Mouse (Mus musculus): Measurements from ENCODE around the gene Itih3. TPM values are rescaled to one million over a fixed set of nuclear protein-coding genes. Genes with fewer than 3 reads are reported as not detected.

Itih3 gene
- polyA plus RNA-seq, 1 experiment from 2014 or later, result 2.5 TPM

- ATAC-seq (ENCODE audit: low FRiP score) (no peak), DNase-seq (ENCODE audit: low spot score) (no peak)
- 94% methylated on average over 4 of the region's 4 CpGs for WGBS
- no peak overlapping the region for H3K9ac ChIP-seq
- H3K4me3 ChIP-seq (replicated peaks; ENCODE audit: low read length), result no peak overlapping the region
- no peak overlapping the region for H3K4me2 ChIP-seq (replicated peaks)
- H3K27ac ChIP-seq, result no peak overlapping the region
- H3K27me3 ChIP-seq (ENCODE audit: control insufficient read depth, insufficient read depth, low read length), result no peaks in the 10 kb centered on the region
- H3K9me3 ChIP-seq (ENCODE audit: control insufficient read depth, low read length), result no peaks in the 10 kb centered on the region
- no peaks in the 10 kb centered on the region for H3K4me1 ChIP-seq (replicated peaks; ENCODE audit: control insufficient read depth, insufficient read depth, low read length)
- H3K36me3 ChIP-seq (replicated peaks; ENCODE audit: control insufficient read depth, insufficient read depth), result no peaks in the 10 kb centered on the region
These were observed 18.7 kb upstream of the Itih3 start for GRCm38 (mm10) chr14:30942254-30942653.

- Histone ChIP-seq H3K9me3 (ENCODE audit: control insufficient read depth, low read length) (no peaks in the 10 kb centered on the region), H3K4me2 (replicated peaks) (no peak overlapping the region), H3K36me3 (replicated peaks; ENCODE audit: control insufficient read depth, insufficient read depth) (no peaks in the 10 kb centered on the region), H3K4me1 (replicated peaks; ENCODE audit: control insufficient read depth, insufficient read depth, low read length) (no peaks in the 10 kb centered on the region), H3K4me3 (replicated peaks; ENCODE audit: low read length) (no peak overlapping the region), H3K9ac (no peak overlapping the region), H3K27me3 (ENCODE audit: control insufficient read depth, insufficient read depth, low read length) (no peaks in the 10 kb centered on the region), H3K27ac (no peak overlapping the region)
- DNase-seq (ENCODE audit: low spot score), result no peak
- no peak for ATAC-seq (ENCODE audit: low FRiP score)
- 88% methylated on average over 9 of the region's 9 CpGs for WGBS
These were observed 9.8 kb upstream of the Itih3 start for GRCm38 (mm10) chr14:30933351-30933750.

GRCm38 (mm10) chr14:30930386-30930785, 6.8 kb upstream of the Itih3 start:
- 90% methylated on average over 4 of the region's 4 CpGs for WGBS
- Histone ChIP-seq H3K9ac (no peak overlapping the region), H3K4me3 (replicated peaks; ENCODE audit: low read length) (no peak overlapping the region), H3K27ac (no peak overlapping the region), H3K36me3 (replicated peaks; ENCODE audit: control insufficient read depth, insufficient read depth) (no peaks in the 10 kb centered on the region), H3K4me2 (replicated peaks) (no peak overlapping the region), H3K27me3 (ENCODE audit: control insufficient read depth, insufficient read depth, low read length) (no peaks in the 10 kb centered on the region), H3K4me1 (replicated peaks; ENCODE audit: control insufficient read depth, insufficient read depth, low read length) (no peaks in the 10 kb centered on the region), H3K9me3 (ENCODE audit: control insufficient read depth, low read length) (no peaks in the 10 kb centered on the region)
- no peak for ATAC-seq (ENCODE audit: low FRiP score)
- no peak for DNase-seq (ENCODE audit: low spot score)

- H3K9ac ChIP-seq, result no peak overlapping the region
- no peak overlapping the region for H3K27ac ChIP-seq
- no peaks in the 10 kb centered on the region for H3K36me3 ChIP-seq (replicated peaks; ENCODE audit: control insufficient read depth, insufficient read depth)
- DNase-seq (ENCODE audit: low spot score) (no peak), ATAC-seq (ENCODE audit: low FRiP score) (no peak)
- WGBS, result 87% methylated on average over 3 of the region's 3 CpGs
- no peaks in the 10 kb centered on the region for H3K4me1 ChIP-seq (replicated peaks; ENCODE audit: control insufficient read depth, insufficient read depth, low read length)
- no peaks in the 10 kb centered on the region for H3K9me3 ChIP-seq (ENCODE audit: control insufficient read depth, low read length)
- no peak overlapping the region for H3K4me2 ChIP-seq (replicated peaks)
- no peak overlapping the region for H3K4me3 ChIP-seq (replicated peaks; ENCODE audit: low read length)
- H3K27me3 ChIP-seq (ENCODE audit: control insufficient read depth, insufficient read depth, low read length), result no peaks in the 10 kb centered on the region
These were observed 1.9 kb upstream of the Itih3 start for GRCm38 (mm10) chr14:30925492-30925891.

DNA sequence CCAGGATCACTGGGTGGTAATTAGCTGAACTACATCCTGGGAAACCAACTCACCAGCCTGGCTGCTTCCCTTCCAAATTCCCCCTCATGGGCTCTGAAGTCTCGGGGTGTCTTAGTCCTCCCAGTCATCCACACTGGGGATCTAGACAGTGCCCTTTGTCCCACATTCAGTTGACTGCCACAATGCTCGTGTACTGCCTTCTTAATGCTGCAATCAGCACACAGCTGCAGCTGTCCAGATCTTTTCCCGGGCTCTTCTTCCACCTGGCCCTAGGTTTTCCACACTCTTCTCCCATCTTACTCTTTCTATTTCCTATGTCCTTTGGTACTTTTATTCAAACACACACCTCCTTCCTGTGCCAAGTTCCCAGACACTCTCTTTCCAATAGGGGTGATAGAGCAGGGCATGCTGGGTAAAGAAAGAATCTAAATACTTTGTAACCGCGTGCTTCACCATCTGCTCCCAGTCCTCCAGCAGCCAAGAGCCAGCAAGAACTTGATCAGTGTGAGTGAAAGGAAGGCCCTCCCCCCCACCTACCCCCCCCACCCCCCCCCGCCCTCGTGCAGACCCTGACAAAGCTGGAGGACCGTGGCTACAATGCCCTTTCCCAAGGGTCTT, 1.4 kb downstream of the Itih3 start:
- ATAC-seq (ENCODE audit: low FRiP score), result no peak
- Histone ChIP-seq H3K4me3 (replicated peaks; ENCODE audit: low read length) (no peak overlapping the region), H3K4me1 (replicated peaks; ENCODE audit: control insufficient read depth, insufficient read depth, low read length) (no peaks in the 10 kb centered on the region), H3K9me3 (ENCODE audit: control insufficient read depth, low read length) (no peaks in the 10 kb centered on the region), H3K27me3 (ENCODE audit: control insufficient read depth, insufficient read depth, low read length) (no peaks in the 10 kb centered on the region), H3K27ac (no peak overlapping the region), H3K9ac (no peak overlapping the region), H3K36me3 (replicated peaks; ENCODE audit: control insufficient read depth, insufficient read depth) (no peaks in the 10 kb centered on the region), H3K4me2 (replicated peaks) (no peak overlapping the region)
- no peak for DNase-seq (ENCODE audit: low spot score)
- WGBS, result 48% methylated on average over 8 of the region's 8 CpGs

DNA sequence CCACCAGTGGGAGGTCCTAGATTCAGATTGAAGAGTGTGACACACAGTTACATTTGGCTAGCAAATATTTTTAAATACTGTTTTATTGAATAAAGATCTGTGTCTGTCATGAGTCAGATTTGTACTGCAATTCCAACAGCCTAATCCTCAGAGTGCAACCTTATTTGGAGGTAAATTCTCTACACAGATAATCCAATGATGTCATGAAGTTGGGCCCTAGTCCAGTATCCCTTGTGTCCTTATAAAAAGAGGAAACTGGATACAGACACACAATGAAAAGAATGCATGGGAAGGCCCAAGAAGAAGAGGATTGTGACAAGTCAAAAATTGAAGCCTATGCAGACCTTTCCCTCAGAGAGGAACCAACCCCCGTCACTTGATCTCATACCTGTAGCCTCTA, 7.0 kb downstream of the Itih3 start:
- 97% methylated on average over 1 of the region's 1 CpGs for WGBS
- H3K27ac ChIP-seq, result no peak overlapping the region
- H3K4me1 ChIP-seq (replicated peaks; ENCODE audit: control insufficient read depth, insufficient read depth, low read length), result no peaks in the 10 kb centered on the region
- H3K9me3 ChIP-seq (ENCODE audit: control insufficient read depth, low read length), result no peaks in the 10 kb centered on the region
- DNase-seq (ENCODE audit: low spot score), result no peak
- ATAC-seq (ENCODE audit: low FRiP score), result no peak
- no peak overlapping the region for H3K4me2 ChIP-seq (replicated peaks)
- no peak overlapping the region for H3K9ac ChIP-seq
- no peaks in the 10 kb centered on the region for H3K36me3 ChIP-seq (replicated peaks; ENCODE audit: control insufficient read depth, insufficient read depth)
- H3K27me3 ChIP-seq (ENCODE audit: control insufficient read depth, insufficient read depth, low read length), result no peaks in the 10 kb centered on the region
- no peak overlapping the region for H3K4me3 ChIP-seq (replicated peaks; ENCODE audit: low read length)

- Histone ChIP-seq H3K27ac (no peak overlapping the region), H3K9me3 (ENCODE audit: control insufficient read depth, low read length) (no peaks in the 10 kb centered on the region), H3K4me1 (replicated peaks; ENCODE audit: control insufficient read depth, insufficient read depth, low read length) (no peaks in the 10 kb centered on the region), H3K4me2 (replicated peaks) (no peak overlapping the region), H3K27me3 (ENCODE audit: control insufficient read depth, insufficient read depth, low read length) (no peaks in the 10 kb centered on the region), H3K4me3 (replicated peaks; ENCODE audit: low read length) (no peak overlapping the region), H3K36me3 (replicated peaks; ENCODE audit: control insufficient read depth, insufficient read depth) (no peaks in the 10 kb centered on the region), H3K9ac (no peak overlapping the region)
- ATAC-seq (ENCODE audit: low FRiP score) (no peak), DNase-seq (ENCODE audit: low spot score) (no peak)
- WGBS, result 76% methylated on average over 5 of the region's 5 CpGs
These were observed 10.2 kb downstream of the Itih3 start for GRCm38 (mm10) chr14:30913404-30913803.

DNA sequence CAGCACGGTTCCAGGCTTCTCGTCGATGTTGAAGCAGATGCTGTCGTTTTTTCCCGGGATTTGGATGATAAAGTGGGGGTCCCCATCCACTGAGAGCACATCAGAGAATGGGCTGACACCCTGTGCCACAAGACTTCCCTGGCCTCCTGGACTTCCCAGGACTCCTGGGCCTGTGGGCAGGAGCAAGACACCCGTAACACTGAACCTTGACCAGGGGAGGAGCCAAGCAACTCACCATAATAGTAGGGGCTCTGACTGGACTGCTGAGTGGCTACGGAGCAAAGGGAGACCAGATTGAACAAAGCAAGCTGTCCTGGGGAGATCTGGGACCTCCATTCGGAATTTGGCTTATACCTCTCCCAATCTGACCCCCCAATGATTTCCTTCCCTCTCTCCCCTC, 10.9 kb downstream of the Itih3 start:
- no peaks in the 10 kb centered on the region for H3K36me3 ChIP-seq (replicated peaks; ENCODE audit: control insufficient read depth, insufficient read depth)
- H3K9ac ChIP-seq, result no peak overlapping the region
- DNase-seq (ENCODE audit: low spot score) (no peak), ATAC-seq (ENCODE audit: low FRiP score) (no peak)
- no peak overlapping the region for H3K4me2 ChIP-seq (replicated peaks)
- no peaks in the 10 kb centered on the region for H3K4me1 ChIP-seq (replicated peaks; ENCODE audit: control insufficient read depth, insufficient read depth, low read length)
- no peaks in the 10 kb centered on the region for H3K9me3 ChIP-seq (ENCODE audit: control insufficient read depth, low read length)
- no peak overlapping the region for H3K27ac ChIP-seq
- WGBS, result 85% methylated on average over 8 of the region's 8 CpGs
- no peak overlapping the region for H3K4me3 ChIP-seq (replicated peaks; ENCODE audit: low read length)
- H3K27me3 ChIP-seq (ENCODE audit: control insufficient read depth, insufficient read depth, low read length), result no peaks in the 10 kb centered on the region

DNA sequence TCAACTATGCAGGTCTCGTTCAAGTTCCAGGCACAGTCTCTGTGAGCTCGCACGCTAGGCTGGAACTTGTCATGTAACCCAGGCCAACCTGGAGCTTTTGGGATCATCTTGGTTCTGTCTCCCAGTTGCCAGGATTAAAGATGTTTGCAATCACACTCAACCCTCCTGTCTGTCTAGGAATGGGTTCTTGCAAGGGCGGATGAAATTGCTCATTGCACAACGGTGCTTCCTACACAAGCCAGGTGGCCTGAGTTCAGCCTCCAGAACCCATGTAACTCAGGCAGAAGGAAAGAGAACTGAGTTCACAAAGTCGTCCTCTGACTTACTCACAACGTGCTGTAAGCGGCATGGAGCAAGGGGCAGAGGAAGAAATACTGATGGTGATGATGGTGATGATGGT, 12.4 kb downstream of the Itih3 start:
- no peak overlapping the region for H3K4me3 ChIP-seq (replicated peaks; ENCODE audit: low read length)
- 91% methylated on average over 8 of the region's 8 CpGs for WGBS
- no peak overlapping the region for H3K27ac ChIP-seq

DNA sequence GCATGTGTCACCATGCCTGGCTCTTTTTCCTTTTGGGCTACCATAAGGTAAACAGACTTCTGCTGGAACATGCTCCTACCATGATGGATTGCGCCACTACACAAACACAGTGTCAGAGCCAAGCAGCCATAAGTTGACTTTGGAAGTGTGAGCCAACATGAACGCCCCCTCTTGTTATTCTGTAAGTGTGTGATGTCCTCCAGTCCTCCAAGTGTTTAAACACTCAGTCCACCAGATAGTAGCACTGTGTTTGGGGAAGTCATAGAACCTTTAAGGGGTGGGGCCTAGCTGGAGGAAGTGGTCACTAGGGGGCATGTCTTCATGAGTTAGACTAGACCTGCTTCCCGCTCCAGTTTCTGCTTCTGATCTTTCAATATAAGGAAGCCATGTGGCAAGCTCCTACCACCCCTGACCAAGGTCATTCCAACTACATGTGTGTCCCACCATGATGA, 15.7 kb downstream of the Itih3 start:
- H3K27ac ChIP-seq, result no peak overlapping the region
- H3K27me3 ChIP-seq (ENCODE audit: control insufficient read depth, insufficient read depth, low read length), result no peaks in the 10 kb centered on the region
- H3K9me3 ChIP-seq (ENCODE audit: control insufficient read depth, low read length), result no peaks in the 10 kb centered on the region
- H3K4me2 ChIP-seq (replicated peaks), result no peak overlapping the region
- no peak overlapping the region for H3K9ac ChIP-seq
- DNase-seq (ENCODE audit: low spot score) (no peak), ATAC-seq (ENCODE audit: low FRiP score) (no peak)
- WGBS, result 95% methylated on average over 3 of the region's 3 CpGs
- no peaks in the 10 kb centered on the region for H3K4me1 ChIP-seq (replicated peaks; ENCODE audit: control insufficient read depth, insufficient read depth, low read length)
- H3K4me3 ChIP-seq (replicated peaks; ENCODE audit: low read length), result no peak overlapping the region
- H3K36me3 ChIP-seq (replicated peaks; ENCODE audit: control insufficient read depth, insufficient read depth), result no peaks in the 10 kb centered on the region

More for the DNA sequence above, 12.4 kb downstream of the Itih3 start:
- DNase-seq (ENCODE audit: low spot score), result no peak
- Histone ChIP-seq H3K27me3 (ENCODE audit: control insufficient read depth, insufficient read depth, low read length) (no peaks in the 10 kb centered on the region), H3K4me2 (replicated peaks) (no peak overlapping the region), H3K9me3 (ENCODE audit: control insufficient read depth, low read length) (no peaks in the 10 kb centered on the region), H3K4me1 (replicated peaks; ENCODE audit: control insufficient read depth, insufficient read depth, low read length) (no peaks in the 10 kb centered on the region), H3K9ac (no peak overlapping the region), H3K36me3 (replicated peaks; ENCODE audit: control insufficient read depth, insufficient read depth) (no peaks in the 10 kb centered on the region)
- no peak for ATAC-seq (ENCODE audit: low FRiP score)

All from hindbrain, embryonic 14.5 days (tissue).